Mouse (Mus musculus): Measurements from ENCODE around the gene Zfp580. TPM values are rescaled to one million over a fixed set of nuclear protein-coding genes. Genes with fewer than 3 reads are reported as not detected.
"Not testable (repeated sequence)": the region's sequence is repeated elsewhere in the genome, so short reads cannot be mapped to it uniquely, and the experiment has no call there.

The Zfp580 gene
- polyA plus RNA-seq, 1 experiment from 2014 or later = 14.1 TPM

DNA sequence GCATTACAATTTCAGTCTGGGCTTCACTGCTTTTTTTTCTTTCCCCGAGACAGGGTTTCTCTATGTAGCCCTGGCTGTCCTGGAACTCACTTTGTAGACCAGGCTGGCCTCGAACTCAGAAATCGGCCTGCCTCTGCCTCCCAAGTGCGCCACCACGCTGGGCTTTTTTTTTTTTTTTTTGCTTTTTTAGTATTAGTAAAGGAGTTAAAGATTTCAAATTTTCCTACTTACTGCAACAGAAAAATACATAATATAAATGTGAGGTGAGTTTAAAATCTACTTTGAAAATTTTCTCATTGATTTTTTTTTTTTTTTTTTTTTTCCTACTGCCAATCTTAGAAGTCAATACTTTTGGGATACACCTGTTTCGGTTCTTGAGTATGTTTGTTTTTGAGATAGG, 13.5 kb downstream of the Zfp580 start:
- Histone ChIP-seq H3K27me3 (replicated peaks; ENCODE audit: control insufficient read depth, insufficient read depth, low read length) (no peaks in the 10 kb centered on the region), H3K4me2 (peak overlapping the region; percentile 100), H3K9ac (ENCODE audit: low read depth, low read length) (no peak overlapping the region), H3K36me3 (ENCODE audit: control insufficient read depth, insufficient read depth, low read length) (peaks cover 42% of the 10 kb centered on the region), H3K27ac (ENCODE audit: low read depth, low read length) (no peak overlapping the region), H3K4me3 (ENCODE audit: low read depth, low read length) (no peak overlapping the region), H3K9me3 (ENCODE audit: control insufficient read depth, low read length) (no peaks in the 10 kb centered on the region), H3K4me1 (replicated peaks; ENCODE audit: control insufficient read depth, insufficient read depth, low read length) (peaks cover 33% of the 10 kb centered on the region)
- WGBS = 88% methylated on average over 6 of the region's 6 CpGs
- ATAC-seq (replicated peaks; ENCODE audit: low FRiP score) (no peak), DNase-seq (ENCODE audit: low spot score) (no peak)

DNA sequence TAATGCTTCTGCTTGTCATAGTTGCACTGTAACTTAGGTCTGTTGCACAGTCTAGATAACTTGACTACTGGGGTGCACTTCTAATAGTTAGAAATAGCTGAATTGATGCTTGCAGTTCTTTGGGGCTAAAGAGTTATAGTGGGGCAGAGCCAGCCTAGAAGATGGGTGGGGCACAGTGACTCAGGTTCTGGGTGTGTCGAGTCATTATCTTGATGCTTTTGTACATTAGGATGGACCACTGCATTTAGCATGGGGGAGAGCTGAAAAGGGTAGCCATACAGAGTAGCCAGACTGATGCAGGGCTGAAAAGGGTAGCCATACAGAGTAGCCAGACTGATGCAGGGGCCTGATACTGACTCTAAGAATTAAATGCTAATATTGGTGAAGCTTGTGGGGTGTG, 22.2 kb downstream of the Zfp580 start:
- H3K27me3 ChIP-seq (replicated peaks; ENCODE audit: control insufficient read depth, insufficient read depth, low read length) = no peaks in the 10 kb centered on the region
- H3K36me3 ChIP-seq (ENCODE audit: control insufficient read depth, insufficient read depth, low read length) = peaks cover 85% of the 10 kb centered on the region
- H3K27ac ChIP-seq (ENCODE audit: low read depth, low read length) = peak overlapping the region; percentile 76
- DNase-seq (ENCODE audit: low spot score) (no peak), ATAC-seq (replicated peaks; ENCODE audit: low FRiP score) (peak; percentile 71)
- no peak overlapping the region for H3K9ac ChIP-seq (ENCODE audit: low read depth, low read length)
- H3K4me2 ChIP-seq = peak overlapping the region; percentile 33; the same call in 1 of the 2 replicates
- peaks cover 33% of the 10 kb centered on the region for H3K4me1 ChIP-seq (replicated peaks; ENCODE audit: control insufficient read depth, insufficient read depth, low read length)
- no peaks in the 10 kb centered on the region for H3K9me3 ChIP-seq (ENCODE audit: control insufficient read depth, low read length)
- 53% methylated on average over 1 of the region's 1 CpGs for WGBS
- H3K4me3 ChIP-seq (ENCODE audit: low read depth, low read length) = no peak overlapping the region

DNA sequence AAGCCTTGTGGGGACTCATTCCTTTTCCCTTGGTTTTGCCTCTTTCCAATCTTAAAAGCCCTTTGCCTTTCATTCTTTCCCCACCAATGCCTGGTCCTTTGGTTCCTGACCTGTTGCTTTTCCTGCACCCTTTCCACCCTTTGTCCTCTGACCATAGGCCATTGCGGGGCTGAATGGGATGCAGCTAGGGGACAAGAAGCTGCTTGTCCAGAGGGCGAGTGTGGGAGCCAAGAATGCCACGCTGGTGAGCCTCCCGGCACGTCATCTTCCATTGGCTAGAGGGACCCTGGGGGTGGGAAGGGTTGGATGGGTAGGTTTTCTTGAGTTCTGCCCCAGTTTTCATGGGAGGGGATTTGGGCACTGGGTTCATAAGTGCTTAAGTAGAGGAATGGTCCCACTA, 23.6 kb downstream of the Zfp580 start:
- Histone ChIP-seq H3K27me3 (replicated peaks; ENCODE audit: control insufficient read depth, insufficient read depth, low read length) (no peaks in the 10 kb centered on the region), H3K4me1 (replicated peaks; ENCODE audit: control insufficient read depth, insufficient read depth, low read length) (peaks cover 33% of the 10 kb centered on the region), H3K4me3 (ENCODE audit: low read depth, low read length) (no peak overlapping the region), H3K27ac (ENCODE audit: low read depth, low read length) (no peak overlapping the region), H3K4me2 (no peak overlapping the region), H3K36me3 (ENCODE audit: control insufficient read depth, insufficient read depth, low read length) (peaks cover 76% of the 10 kb centered on the region), H3K9me3 (ENCODE audit: control insufficient read depth, low read length) (no peaks in the 10 kb centered on the region), H3K9ac (ENCODE audit: low read depth, low read length) (no peak overlapping the region)
- no peak for ATAC-seq (replicated peaks; ENCODE audit: low FRiP score)
- DNase-seq (ENCODE audit: low spot score) = no peak
- 95% methylated on average over 5 of the region's 5 CpGs for WGBS

- no peak overlapping the region for H3K4me3 ChIP-seq (ENCODE audit: low read depth, low read length)
- no peak overlapping the region for H3K9ac ChIP-seq (ENCODE audit: low read depth, low read length)
- H3K27me3 ChIP-seq (replicated peaks; ENCODE audit: control insufficient read depth, insufficient read depth, low read length) = no peaks in the 10 kb centered on the region
- DNase-seq (ENCODE audit: low spot score) (no peak), ATAC-seq (replicated peaks; ENCODE audit: low FRiP score) (peak; percentile 21; the same call in 1 of the 2 replicates)
- H3K27ac ChIP-seq (ENCODE audit: low read depth, low read length) = peak overlapping the region; percentile 70
- no peak overlapping the region; the same call in 1 of the 2 replicates for H3K4me2 ChIP-seq
- 71% methylated on average over 2 of the region's 2 CpGs for WGBS
- peaks cover 32% of the 10 kb centered on the region for H3K4me1 ChIP-seq (replicated peaks; ENCODE audit: control insufficient read depth, insufficient read depth, low read length)
- H3K9me3 ChIP-seq (ENCODE audit: control insufficient read depth, low read length) = no peaks in the 10 kb centered on the region
- peaks cover 56% of the 10 kb centered on the region for H3K36me3 ChIP-seq (ENCODE audit: control insufficient read depth, insufficient read depth, low read length)
Observed at GRCm38 (mm10) chr7:5076931-5077330, 25.6 kb downstream of the Zfp580 start.

- 41% methylated on average over 7 of the region's 13 CpGs for WGBS
- peak overlapping the region; percentile 75 for H3K4me2 ChIP-seq
- not testable (repeated sequence) for H3K9me3 ChIP-seq (ENCODE audit: control insufficient read depth, low read length); H3K27me3 ChIP-seq (replicated peaks; ENCODE audit: control insufficient read depth, insufficient read depth, low read length); DNase-seq (ENCODE audit: low spot score)
- peak overlapping the region; percentile 89 for H3K27ac ChIP-seq (ENCODE audit: low read depth, low read length)
- peaks cover 20% of the 10 kb centered on the region for H3K4me1 ChIP-seq (replicated peaks; ENCODE audit: control insufficient read depth, insufficient read depth, low read length)
- peak; percentile 3; the same call in 1 of the 2 replicates for ATAC-seq (replicated peaks; ENCODE audit: low FRiP score)
- H3K4me3 ChIP-seq (ENCODE audit: low read depth, low read length) = peak overlapping the region; percentile 83
- peak overlapping the region; percentile 87 for H3K9ac ChIP-seq (ENCODE audit: low read depth, low read length)
- H3K36me3 ChIP-seq (ENCODE audit: control insufficient read depth, insufficient read depth, low read length) = peaks cover 40% of the 10 kb centered on the region
Observed at GRCm38 (mm10) chr7:5079365-5080009, 28.1 kb downstream of the Zfp580 start.

- under 1% methylated on average over 80 of the region's 81 CpGs for WGBS
- Histone ChIP-seq H3K27ac (ENCODE audit: low read depth, low read length) (peak within 1 kb of the TSS; percentile 89), H3K4me3 (ENCODE audit: low read depth, low read length) (peak within 1 kb of the TSS; percentile 83), H3K4me2 (peak within 1 kb of the TSS; percentile 75), H3K4me1 (replicated peaks; ENCODE audit: control insufficient read depth, insufficient read depth, low read length) (peaks cover 22% of the 10 kb centered on the region), H3K36me3 (ENCODE audit: control insufficient read depth, insufficient read depth, low read length) (peaks cover 38% of the 10 kb centered on the region), H3K9me3 (ENCODE audit: control insufficient read depth, low read length) (no peaks in the 10 kb centered on the region), H3K27me3 (replicated peaks; ENCODE audit: control insufficient read depth, insufficient read depth, low read length) (no peaks in the 10 kb centered on the region), H3K9ac (ENCODE audit: low read depth, low read length) (peak within 1 kb of the TSS; percentile 87)
- DNase-seq (ENCODE audit: low spot score) = peak; percentile 95
- ATAC-seq (replicated peaks; ENCODE audit: low FRiP score) = peak; percentile 91
Observed at GRCm38 (mm10) chr7:5080010-5080751, 28.8 kb downstream of the Zfp580 start, which contains the start of gene Epn1. Epn1 (plus strand) TSS chr7:5080235.

DNA sequence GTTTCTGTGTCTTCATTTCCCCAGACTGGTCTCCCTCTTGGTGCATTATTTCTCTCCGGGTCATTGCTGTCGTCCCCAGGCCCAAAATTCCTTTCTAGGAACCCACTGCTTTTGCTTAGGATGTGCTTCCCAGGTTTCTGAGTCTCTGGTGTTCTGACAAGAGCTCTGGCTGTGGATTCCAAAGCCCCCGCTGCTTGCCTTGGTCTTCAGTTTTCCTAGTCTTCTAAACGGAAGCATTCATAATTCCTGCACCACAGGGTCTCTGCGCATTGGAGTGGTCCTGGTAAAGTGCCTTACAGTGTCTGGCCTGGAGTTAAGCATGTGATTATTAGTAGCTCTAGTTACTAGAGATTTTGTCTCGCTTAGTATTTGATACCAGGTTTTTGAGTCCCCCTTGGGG, 29.5 kb downstream of the Zfp580 start:
- Histone ChIP-seq H3K4me1 (replicated peaks; ENCODE audit: control insufficient read depth, insufficient read depth, low read length) (peaks cover 22% of the 10 kb centered on the region), H3K9me3 (ENCODE audit: control insufficient read depth, low read length) (no peaks in the 10 kb centered on the region), H3K4me3 (ENCODE audit: low read depth, low read length) (peak overlapping the region; percentile 83), H3K27me3 (replicated peaks; ENCODE audit: control insufficient read depth, insufficient read depth, low read length) (no peaks in the 10 kb centered on the region), H3K36me3 (ENCODE audit: control insufficient read depth, insufficient read depth, low read length) (peaks cover 37% of the 10 kb centered on the region), H3K4me2 (peak overlapping the region; percentile 75), H3K27ac (ENCODE audit: low read depth, low read length) (peak overlapping the region; percentile 89), H3K9ac (ENCODE audit: low read depth, low read length) (peak overlapping the region; percentile 87)
- DNase-seq (ENCODE audit: low spot score) (no peak), ATAC-seq (replicated peaks; ENCODE audit: low FRiP score) (no peak)
- 14% methylated on average over 6 of the region's 6 CpGs for WGBS

- 41% methylated on average over 6 of the region's 6 CpGs for WGBS
- no peak for DNase-seq (ENCODE audit: low spot score)
- peak; percentile 48 for ATAC-seq (replicated peaks; ENCODE audit: low FRiP score)
- Histone ChIP-seq H3K36me3 (ENCODE audit: control insufficient read depth, insufficient read depth, low read length) (peaks cover 40% of the 10 kb centered on the region), H3K4me3 (ENCODE audit: low read depth, low read length) (peak overlapping the region; percentile 83), H3K4me1 (replicated peaks; ENCODE audit: control insufficient read depth, insufficient read depth, low read length) (peaks cover 22% of the 10 kb centered on the region), H3K4me2 (peak overlapping the region; percentile 75), H3K27me3 (replicated peaks; ENCODE audit: control insufficient read depth, insufficient read depth, low read length) (no peaks in the 10 kb centered on the region), H3K27ac (ENCODE audit: low read depth, low read length) (peak overlapping the region; percentile 89), H3K9ac (ENCODE audit: low read depth, low read length) (peak overlapping the region; percentile 87), H3K9me3 (ENCODE audit: control insufficient read depth, low read length) (no peaks in the 10 kb centered on the region)
Observed at GRCm38 (mm10) chr7:5081241-5081640, 29.9 kb downstream of the Zfp580 start.

Measured in liver, embryonic 11.5 days (tissue).